Mouse (Mus musculus) liver, postnatal 0 days (tissue): Measurements from ENCODE around the gene Pdzd2.

Source experiments
- CTCF ChIP-seq: sonication (generic); IDR thresholded peaks from 2 replicates; pipeline ENCODE4 v1.5.1; 2016; ENCODE audit warnings: antibody characterized with exemption, low read depth
- EP300 ChIP-seq: IDR thresholded peaks from 2 replicates; pipeline ENCODE4 v1.6.1; 2016; ENCODE audit warnings: antibody characterized with exemption, low read depth, mild to moderate bottlenecking

- TF ChIP-seq CTCF: no peak
- no peak for TF ChIP-seq EP300
These were observed 423.7 kb downstream of the Pdzd2 start for GRCm38 (mm10) chr15:12315996-12316395.
